Mouse (Mus musculus): ENCODE results near the gene Tmem235.
"Not testable (repeated sequence)": the region's sequence is repeated elsewhere in the genome, so short reads cannot be mapped to it uniquely, and the experiment has no call there.

The Tmem235 gene

DNA sequence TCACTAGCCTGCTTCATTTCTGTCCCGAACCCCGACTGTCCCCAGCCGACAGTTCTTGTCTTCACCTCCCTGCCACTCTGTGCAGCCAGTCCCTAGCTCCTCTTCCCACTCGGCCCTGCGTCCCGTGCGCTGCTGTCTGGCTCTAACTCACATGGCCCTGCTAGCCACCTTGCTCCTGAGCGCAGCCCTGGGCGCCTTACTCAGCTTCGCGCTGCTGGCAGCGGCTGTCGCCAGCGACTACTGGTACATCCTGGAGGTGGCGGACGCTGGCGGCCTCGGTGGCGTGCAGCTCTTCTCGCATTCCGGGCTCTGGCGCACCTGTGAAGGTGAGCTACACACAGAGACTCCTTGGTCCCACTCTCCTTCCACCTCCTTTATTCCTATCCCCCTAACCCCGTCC lies at the start of gene Tmem235:
TSS of gene Tmem235 (plus strand) at position 152 of the 400 bp plus-strand sequence.
- DNase-seq (ENCODE audit: low spot score in 2 of 2), result no peak

DNA sequence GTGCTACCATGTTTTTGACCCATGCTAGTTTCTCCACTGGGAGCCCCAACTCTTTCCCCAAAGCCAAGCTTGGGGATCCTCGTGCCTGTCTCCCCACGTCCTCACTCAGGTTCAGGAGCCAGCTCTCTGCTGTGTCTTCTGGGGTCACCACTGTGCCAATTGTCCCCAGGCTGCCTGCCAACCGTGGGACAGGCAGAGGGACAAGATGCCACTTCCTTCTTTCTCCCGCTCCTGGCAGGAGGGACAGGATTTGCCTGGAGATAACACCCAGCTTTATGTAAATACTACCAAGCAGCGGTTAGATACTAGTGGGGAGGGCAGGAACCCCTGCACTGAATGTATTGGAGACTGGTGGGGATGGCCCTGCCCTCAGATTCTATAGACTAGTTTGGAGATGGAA lies 46.7 kb upstream of the Tmem235 start:
- no peak for DNase-seq (ENCODE audit: low spot score in 2 of 2)

DNA sequence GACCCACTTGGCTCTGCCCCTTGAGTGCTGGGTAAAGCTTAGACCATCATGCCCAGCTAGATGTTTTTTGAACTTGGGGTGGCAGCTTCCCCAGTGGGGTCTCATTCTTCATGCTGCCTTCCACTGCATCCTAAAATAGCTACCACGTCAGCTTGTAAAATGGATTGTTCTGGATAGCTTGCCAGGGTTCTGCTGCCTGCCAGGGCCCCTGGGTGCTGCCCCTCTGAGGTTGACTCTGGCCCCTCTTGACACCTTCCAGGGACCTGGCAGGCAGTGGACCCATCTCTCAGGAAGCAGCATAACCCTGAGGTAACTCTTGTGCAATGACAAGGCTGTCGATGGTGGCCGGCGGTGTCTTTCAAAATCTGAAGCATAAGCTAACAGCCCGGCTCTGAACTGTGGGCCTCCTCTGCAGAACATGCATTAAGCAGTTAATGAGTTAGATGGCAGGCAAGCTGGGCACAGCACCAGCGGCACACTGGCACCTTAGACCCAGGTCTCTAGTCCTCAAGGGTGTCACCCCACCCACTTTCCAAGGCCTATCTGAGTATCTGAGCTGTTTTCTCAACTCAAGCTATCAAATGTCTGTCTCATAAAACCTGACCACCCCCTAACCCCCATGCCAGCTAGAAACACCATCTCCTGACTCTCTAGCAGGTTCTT lies 45.7 kb upstream of the Tmem235 start:
- DNase-seq (ENCODE audit: low spot score in 2 of 2), result no peak

DNA sequence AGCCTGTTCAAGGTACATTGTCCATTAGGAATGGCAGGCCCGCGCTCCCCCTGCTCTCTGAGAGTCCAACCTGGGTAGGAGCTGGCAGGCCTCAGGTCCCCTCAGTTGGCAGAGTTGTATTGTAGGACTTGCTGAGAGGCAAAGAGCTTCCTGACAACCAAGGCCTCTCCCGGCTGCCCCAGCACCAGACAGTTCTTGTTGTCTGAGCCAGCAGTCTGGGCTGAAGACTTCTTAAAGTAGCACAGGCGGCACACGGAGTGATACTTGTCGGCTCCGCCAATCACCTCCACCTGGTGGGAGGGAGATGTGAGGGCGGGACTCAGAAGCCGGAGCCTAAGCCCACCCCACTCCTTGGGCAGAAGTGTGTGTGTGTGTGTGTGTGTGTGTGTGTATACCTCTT lies 44.7 kb upstream of the Tmem235 start:
- not testable (repeated sequence) for DNase-seq (ENCODE audit: low spot score in 2 of 2)

DNA sequence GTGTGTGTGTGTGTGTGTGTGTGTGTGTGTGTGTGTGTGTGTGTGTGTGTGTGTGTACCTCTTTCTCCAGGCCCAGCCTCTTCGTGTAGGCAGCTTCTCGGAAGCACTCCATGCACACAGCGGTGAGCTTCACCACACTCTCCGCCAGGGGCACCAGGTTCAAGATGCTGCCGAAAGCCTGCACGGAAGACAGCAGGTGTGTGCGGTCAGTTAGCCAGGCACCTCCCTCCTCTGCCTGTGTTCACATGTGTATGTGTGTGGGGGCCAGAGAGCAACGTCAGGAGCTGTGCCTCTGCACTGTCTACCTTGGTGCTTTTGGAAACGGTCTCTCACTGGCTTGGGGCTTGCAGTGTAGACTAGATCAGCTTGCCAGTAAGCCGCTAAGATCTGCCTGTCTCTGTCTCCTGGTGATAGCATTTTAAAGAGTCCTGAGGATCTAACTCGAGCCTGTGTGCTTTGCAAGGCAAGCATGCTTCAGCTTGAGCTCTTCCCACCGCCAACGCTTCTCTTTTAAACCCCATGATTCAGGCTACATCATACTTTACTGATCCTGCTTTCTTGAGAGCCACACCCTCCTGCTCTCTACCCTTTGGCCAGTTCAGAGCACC lies 44.1 kb upstream of the Tmem235 start:
- DNase-seq (ENCODE audit: low spot score in 2 of 2), result no peak

DNA sequence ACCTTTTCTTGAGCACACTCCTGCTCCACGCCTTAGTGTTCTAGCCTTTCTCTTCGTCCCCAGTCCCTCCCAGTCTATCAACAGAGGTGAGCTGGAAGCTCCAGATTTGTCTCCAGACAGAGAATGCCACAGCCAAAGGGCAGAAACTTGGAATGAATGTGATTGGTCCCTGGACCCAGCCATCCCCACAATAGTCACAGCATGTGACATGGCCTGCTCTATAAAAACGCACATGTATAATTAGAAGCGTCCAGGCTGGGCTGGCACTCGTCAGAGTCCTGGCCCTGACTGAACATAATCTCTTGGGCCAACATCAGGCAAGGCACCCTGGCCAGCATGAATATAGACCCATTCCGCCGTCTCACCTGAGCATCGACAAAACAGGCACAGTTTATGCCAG lies 41.5 kb upstream of the Tmem235 start:
- no peak for DNase-seq (ENCODE audit: low spot score in 2 of 2)

DNA sequence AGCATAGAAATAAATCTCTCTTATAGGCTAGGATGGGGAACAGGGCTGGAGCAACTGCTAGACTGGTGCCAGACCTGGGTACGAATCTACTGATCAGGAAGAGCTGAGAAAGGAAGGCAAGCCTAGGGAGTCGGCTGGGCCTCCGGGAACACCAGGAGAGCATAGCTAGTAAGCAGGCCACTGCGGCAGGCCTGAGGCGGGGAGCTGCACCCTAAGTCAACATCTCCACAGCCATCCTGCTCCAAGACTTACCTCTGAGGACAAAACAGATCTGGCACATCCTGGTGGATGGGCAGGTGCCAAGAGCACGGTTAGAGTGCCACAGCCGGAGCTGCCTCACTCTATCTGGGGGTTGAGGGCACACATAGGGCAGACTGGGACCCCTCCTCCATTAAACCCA lies 40.4 kb upstream of the Tmem235 start:
- no peak for DNase-seq (ENCODE audit: low spot score in 2 of 2)

DNA sequence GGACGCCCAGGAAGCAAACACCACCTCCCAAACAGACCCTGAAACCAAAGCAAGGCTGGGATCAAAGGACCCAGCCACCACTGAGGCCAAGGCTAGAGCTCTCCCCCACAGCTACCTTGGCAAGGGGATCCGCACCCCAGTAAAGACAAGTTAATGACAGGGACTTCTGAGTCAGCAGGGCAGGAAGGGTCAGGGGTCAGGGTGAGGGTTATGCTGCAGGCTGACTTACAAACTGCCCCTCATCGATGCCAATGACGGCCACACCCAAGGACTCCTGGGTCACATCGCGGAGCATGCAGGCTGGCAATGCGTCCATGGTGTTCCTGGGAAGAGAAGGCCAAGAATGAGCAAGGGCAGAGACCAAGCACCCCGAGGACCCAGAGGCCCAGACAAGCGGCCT lies 38.7 kb upstream of the Tmem235 start:
- DNase-seq (ENCODE audit: low spot score in 2 of 2), result no peak

DNA sequence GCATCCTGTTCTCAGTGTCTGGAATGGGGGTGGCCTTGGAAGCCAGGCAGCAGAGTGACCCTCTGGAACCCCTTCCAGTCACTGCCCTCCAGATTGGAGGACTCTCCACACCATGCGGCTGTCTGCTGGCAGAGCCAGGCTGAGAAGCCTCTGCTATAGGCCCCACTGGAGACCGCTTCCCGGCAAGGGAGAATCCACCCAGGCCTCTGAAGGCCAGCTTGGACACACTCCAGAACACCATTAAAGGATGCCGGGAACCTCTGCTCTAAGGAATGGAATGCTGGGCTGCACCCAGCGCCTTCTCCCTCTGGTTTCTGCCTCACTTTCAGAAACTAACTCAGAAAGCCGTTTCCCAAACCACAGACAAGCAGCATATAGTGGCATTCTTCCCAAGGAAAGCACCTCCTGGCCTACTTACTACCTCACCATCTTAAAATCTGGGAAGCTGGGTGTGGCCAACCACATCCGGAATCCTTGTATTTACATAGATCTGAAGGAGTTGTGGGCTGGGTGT lies 37.8 kb upstream of the Tmem235 start:
- no peak for DNase-seq (ENCODE audit: low spot score in 2 of 2)

DNA sequence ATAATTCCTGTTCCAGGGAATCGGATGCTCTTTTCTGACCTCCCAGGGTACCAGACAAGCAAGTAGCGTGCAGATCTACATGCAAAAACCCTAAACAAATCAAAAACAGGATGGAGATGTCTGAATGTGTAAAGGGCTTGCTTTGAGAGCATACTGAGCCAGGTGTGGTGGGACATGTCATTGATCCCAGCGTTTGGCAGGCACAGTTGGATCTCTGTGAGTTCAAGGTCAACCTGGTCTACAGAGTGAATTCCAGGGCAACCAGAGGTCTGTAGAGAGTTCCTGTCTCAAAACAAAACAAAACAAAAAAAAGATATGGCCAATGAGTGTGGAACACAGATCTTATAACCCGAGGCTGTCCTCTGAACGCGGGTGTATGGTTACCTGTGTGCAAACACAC lies 37.1 kb upstream of the Tmem235 start:
- no peak for DNase-seq (ENCODE audit: low spot score in 2 of 2)

DNA sequence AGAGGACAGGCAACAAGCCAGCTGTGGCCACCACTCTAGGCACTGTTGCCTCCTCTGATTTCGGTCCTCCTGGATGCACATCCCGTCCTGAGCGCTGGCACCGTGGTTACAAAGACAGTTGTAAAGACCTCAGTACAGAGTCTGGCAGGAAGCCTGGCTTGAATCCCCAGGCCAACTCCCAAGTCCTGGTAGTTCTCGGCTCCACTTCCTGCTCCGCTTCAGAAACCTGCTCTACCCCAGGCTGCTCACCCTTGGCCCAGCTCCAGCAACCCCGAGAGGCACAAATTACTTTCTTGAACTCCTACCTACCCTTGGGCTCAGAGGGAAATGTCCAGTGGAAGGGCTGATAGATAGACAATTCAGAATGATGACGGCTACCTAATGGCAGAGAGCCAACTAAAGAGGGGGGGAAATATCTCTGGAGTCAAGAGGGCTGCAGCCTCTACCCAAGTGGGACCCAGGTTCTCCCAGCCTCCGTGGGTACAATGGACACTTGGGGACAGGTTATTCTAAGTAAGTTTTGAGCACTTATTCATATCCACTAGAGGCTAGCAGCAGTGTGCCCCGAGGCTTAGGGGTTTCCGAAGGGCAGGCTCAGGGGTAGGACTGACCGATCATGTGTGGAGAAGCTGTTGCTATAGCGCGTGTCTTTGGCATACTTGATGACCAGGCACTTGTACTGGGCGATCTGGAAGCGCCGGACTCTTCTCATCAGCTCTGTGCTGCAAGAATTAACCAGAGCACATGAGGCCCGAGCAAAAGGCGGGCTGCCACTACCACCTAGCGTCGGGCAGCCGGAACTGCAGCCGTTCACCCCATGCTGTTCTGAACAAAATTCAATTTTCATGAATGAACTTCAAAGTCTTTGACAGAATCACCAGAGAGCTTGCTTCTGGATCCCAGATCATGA lies 36.2 kb upstream of the Tmem235 start:
- DNase-seq (ENCODE audit: low spot score in 2 of 2), result peak; percentile 68 to 80

DNA sequence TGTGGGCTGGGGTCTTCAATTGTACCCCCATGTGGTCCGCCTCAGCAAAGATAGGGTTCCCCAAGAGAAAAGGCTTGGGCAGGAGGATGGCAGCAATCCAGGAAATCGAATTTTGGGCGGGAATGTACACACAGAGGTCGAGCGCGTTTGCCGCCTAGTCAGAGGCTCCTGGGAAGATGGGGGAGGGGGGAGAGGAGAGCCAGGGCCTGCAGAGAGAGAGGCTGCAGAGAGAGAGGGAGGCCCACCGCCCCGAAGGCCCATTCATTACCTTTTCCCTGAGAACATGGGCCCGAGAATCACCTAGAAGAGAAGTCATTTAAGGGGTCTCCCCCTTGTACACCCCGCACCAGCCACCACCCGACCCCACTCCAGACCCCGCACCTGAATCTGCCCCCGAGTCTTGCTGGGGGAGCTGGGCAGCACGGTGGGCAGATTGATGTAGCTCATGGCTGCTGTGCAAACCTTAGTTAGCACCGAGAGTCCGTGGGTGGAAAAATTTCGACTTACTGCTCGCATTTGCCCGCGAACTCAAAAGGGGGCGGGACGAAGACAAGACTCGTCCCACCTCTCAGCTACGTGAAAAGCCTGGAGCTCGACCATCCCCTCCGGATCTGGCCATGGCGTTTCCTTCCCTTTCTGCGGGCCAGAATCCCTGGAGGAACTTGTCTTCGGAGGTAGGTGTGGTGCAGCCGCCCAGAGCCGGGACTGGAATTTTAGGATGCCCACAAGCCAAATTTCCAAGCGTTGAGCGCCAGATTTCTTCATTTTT lies 35.0 kb upstream of the Tmem235 start, which contains the start of the genes Afmid and Tk1:
TSS of gene Afmid (plus strand) at position 592 of the 769 bp plus-strand sequence.
TSS of gene Tk1 (minus strand) at position 760 of the 769 bp plus-strand sequence.
- peak in 1 of 2 experiments; percentile 27 for DNase-seq (ENCODE audit: low spot score in 2 of 2)

DNA sequence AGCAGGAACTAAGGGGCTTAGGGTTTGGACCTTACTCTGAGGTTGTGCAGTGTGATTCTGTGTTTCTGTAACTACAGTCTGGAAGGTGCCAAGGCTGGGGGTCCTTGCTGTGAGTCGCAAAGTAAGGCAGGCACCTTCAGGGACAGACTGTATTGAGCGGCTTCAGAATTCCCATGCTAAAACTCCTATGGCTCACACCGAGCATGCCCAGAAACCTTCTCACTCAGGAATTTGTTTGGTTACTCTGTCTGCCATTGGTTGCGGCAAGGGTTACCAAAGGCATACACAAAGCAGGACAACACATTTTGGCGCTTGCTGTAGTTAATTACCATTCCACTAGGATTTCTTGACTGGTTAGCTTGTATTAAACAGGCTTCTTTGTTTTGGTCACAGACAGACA lies 34.4 kb upstream of the Tmem235 start:
- DNase-seq (ENCODE audit: low spot score in 2 of 2), result no peak

DNA sequence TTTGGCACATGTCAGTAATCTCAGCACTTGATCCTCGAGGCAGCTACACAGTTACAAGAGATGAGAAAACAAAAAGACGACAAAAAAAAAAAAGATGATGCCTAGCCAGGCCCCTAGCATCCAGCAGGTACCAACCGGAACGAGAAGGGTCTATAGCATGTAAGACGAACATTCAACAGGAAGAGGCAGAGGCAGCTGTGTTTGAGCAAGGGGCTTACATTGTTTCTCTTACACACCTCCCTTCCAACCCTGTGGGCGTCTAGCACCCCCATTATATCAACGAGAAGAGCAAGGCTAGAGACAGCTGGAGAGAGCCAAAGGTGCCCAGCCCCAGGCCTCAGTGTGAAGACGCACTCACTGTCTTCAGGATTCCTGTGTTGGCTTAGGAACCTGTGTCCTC lies 33.6 kb upstream of the Tmem235 start:
- no peak for DNase-seq (ENCODE audit: low spot score in 2 of 2)

DNA sequence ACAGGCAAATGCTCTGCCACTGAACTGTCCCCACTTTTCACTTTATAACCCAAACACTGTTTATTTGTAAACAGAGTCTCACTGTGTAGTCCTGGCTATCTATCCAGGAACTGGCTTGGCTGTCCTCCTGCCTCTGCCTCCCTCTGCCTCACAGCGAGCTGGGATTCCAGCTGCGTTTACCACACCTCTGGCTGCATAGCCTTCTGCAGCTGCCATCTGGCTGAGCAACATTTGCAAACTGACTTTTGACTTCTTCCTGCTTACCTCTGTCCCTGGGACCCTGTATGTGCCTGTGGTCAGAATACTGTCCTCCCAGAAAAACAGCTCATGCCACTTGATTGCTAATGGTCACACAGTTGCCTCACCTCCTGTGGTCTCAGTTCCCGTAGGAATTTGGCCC lies 33.2 kb upstream of the Tmem235 start:
- no peak for DNase-seq (ENCODE audit: low spot score in 2 of 2)

DNA sequence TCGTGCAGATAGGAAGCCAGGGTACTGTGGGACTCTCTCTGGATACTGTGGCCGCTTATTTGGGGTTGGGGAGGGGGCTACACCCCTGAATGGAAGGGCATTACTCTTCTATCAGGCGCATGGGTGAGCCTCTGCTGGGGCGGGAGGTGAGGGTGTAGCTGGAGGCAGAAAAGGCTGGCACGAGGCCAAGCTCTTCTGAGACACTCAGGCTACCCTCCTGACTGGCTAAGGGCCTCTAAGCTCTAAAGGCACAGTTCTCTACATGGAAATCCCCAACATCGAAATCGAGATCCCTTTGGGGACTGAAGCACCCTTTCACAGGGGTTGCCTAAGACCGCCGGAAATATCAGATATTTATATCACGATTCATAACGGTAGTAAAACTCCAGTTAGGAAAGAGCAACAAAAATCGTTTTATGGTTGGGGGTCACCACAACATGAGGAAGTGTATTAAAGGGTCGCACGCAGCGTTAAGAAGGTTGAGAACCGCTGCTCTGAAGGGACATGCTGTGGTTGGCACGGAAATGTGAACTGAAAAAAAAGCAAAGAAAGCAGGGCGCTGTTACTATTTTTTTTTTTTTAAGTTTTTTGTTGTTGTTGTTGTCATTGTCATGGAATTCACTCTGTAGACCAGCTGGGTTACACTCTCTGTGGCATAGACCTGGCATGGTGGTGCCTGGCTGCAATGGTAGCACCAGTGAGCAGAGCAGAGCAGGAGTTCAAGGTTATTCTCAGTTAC lies 32.2 kb upstream of the Tmem235 start:
- peak; percentile 75 to 82 for DNase-seq (ENCODE audit: low spot score in 2 of 2)

DNA sequence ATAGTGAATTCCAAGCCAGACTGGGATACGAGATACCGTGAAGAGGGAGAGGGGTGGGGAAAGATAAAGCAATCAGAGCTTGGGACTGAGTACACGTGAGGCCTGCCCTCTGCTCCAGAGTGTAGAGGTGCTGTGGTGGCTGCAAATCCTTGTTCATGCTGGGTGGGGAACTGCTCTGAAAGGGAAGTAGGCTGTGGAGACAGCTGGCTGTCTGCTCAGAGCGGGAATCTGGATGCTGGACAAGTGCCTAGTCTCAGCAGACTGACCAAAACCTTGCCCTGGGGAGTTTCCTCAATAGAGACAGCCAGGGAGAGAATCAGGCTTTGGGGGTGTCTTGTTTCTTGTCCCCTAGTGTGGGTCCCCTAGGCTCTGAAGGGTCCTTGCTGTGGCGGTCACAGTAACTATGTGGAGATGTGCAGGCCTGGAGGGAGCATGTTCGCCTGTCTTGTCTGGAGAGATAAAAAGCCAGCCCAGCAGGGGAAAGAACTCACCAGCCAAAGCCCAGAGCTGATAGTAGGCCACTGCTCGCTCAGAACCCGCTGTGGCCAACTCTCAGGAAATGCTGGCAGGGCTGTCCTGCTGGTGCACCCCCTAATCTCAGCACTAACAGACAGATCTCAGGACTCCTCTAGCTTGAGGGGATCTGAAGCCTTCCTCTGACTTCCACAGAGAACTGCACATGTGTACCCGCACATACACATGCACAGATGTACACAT lies 31.5 kb upstream of the Tmem235 start:
- DNase-seq (ENCODE audit: low spot score in 2 of 2), result no peak

DNA sequence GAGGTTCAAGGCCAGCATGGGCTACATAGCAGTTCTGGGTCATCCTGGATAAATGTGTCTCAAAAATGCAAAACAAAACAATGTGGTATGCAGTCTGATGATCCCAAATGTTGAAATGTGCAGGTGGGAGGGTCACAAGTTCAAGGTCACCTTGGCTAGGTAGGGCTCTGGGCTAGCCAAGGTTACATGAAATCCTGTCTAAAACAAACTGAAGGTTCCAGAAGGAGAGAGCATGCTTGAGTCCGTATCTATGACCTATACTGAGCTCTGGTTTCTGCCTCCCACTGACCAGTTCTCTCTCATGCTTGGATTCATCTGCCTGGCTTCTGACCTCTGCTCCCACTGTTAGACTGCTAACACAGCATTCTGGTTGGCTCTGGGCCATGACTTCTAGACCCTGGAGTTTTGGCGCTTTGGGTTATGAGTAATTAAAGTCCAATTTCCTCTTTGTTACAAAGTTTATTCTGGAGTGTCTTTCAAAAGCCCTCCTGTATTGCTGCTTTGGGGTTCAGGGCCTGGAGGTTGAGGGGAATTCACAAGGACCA lies 30.8 kb upstream of the Tmem235 start:
- DNase-seq (ENCODE audit: low spot score in 2 of 2), result no peak

DNA sequence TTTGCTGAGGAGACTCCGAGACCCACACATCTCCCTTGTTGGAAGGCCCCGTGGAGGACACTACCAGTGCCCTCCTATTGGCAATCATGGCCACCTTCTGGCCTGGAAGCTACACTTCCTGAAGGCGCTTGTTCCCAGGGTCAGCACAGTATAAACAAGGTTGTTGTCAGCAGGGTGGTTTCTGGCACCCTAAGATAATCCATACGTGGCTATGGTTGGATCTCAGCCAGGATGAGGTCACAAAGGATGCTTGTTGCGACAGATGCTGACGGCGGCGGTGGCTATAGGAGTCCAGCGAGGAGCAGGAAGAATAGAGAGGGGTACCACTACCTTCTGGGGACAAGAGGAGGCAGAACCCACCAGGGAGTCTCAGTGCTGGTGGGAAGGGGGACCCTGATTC lies 30.2 kb upstream of the Tmem235 start:
- DNase-seq (ENCODE audit: low spot score in 2 of 2), result no peak

All from natural killer cell, adult 2 months (primary cell).